ENCODE assay signal across 9 mouse cellular contexts in genomic region chr17:71783366-71783735, GRCm38 (mm10). TPM values are rescaled to one million over a fixed set of nuclear protein-coding genes. Genes with fewer than 3 reads are reported as not detected.
DNase-seq lines count a peak whose midpoint lies in the region; ATAC-seq and TF ChIP-seq lines count a peak whose summit lies in the region.
"Had no signal": no experiment of that assay in that cellular context is flagged by ENCODE, and none has a peak within 500 bp of the region (broad histone marks: within the 10 kb centered on the region; RNA-seq: fewer than 3 reads in every experiment).

No protein-coding gene starts in this region.

- H3K9ac ChIP-seq in lung, embryonic 15.5 days: 0 out of 2 replicates have a peak overlapping the region, but pooled peaks have one; percentile 53
- H3K9ac ChIP-seq in hindbrain, postnatal 0 days (replicated peaks; ENCODE audit: low read length): peak overlapping the region; percentile 91; the same call in 1 of the 2 replicates
- H3K9ac ChIP-seq in neural tube, embryonic 15.5 days (replicated peaks): peak overlapping the region; percentile 82
- H3K9ac ChIP-seq: liver, embryonic 14.5 days had no signal

- peak overlapping the region; percentile 77 for H3K4me2 ChIP-seq in lung, embryonic 15.5 days
- H3K4me2 ChIP-seq in hindbrain, postnatal 0 days (ENCODE audit: low read depth, low read length): peak overlapping the region; percentile 58
- H3K4me2 ChIP-seq in neural tube, embryonic 15.5 days: peak overlapping the region; percentile 76

- no peak overlapping the region for H3K27ac ChIP-seq in lung, embryonic 15.5 days
- peak overlapping the region; percentile 87; the same call in 1 of the 2 replicates for H3K27ac ChIP-seq in hindbrain, postnatal 0 days
- peak overlapping the region; percentile 83 for H3K27ac ChIP-seq in neural tube, embryonic 15.5 days (replicated peaks)
- H3K27ac ChIP-seq: liver, embryonic 14.5 days had no signal

- H3K27me3 ChIP-seq in lung, embryonic 15.5 days: peaks cover 15% of the 10 kb centered on the region
- H3K27me3 ChIP-seq in hindbrain, postnatal 0 days (ENCODE audit: insufficient read depth, low read length): no peaks in the 10 kb centered on the region
- no peaks in the 10 kb centered on the region for H3K27me3 ChIP-seq in neural tube, embryonic 15.5 days (replicated peaks)

- peaks cover 5% of the 10 kb centered on the region; the same call in 1 of the 2 replicates for H3K4me1 ChIP-seq in lung, embryonic 15.5 days
- peaks cover 4% of the 10 kb centered on the region; the same call in 1 of the 2 replicates for H3K4me1 ChIP-seq in hindbrain, postnatal 0 days (ENCODE audit: insufficient read depth, low read length)
- peaks cover 20% of the 10 kb centered on the region for H3K4me1 ChIP-seq in neural tube, embryonic 15.5 days

- no peaks in the 10 kb centered on the region for H3K9me3 ChIP-seq in lung, embryonic 15.5 days
- H3K9me3 ChIP-seq in hindbrain, postnatal 0 days (ENCODE audit: low read length): no peaks in the 10 kb centered on the region
- H3K9me3 ChIP-seq in neural tube, embryonic 15.5 days (replicated peaks): peaks cover 2% of the 10 kb centered on the region; the same call in 1 of the 2 replicates

- no peak for TF ChIP-seq CTCF in hindbrain, postnatal 0 days (IDR thresholded peaks at IDR 0.05; ENCODE audit: low read depth)

- no peak for ATAC-seq in lung, embryonic 15.5 days (ENCODE audit: borderline replicate concordance, extremely low read depth, low FRiP score, low TSS enrichment)
- ATAC-seq in hindbrain, postnatal 0 days: no peak
- no peak for ATAC-seq in neural tube, embryonic 15.5 days (ENCODE audit: low FRiP score)

- WGBS in lung, embryonic 15.5 days: 9% methylated on average over 10 of the region's 10 CpGs
- WGBS in hindbrain, postnatal 0 days: 2% methylated on average over 10 of the region's 10 CpGs
- WGBS in neural tube, embryonic 15.5 days: 10% methylated on average over 10 of the region's 10 CpGs

- peak; percentile 19 for DNase-seq in adrenal gland, postnatal 10 days
- DNase-seq in adrenal gland, adult 2 months: no peak
- no peak for DNase-seq in lung, postnatal 4 days
- peak; percentile 39 for DNase-seq in hindbrain, postnatal 0 days (ENCODE audit: low spot score)
- DNase-seq in left cerebral cortex, adult 8-10 months (ENCODE audit: low spot score in 2 of 2): no peak
- DNase-seq in right cerebral cortex, postnatal 10 days (ENCODE audit: low spot score in 2 of 2): no peak

- peak overlapping the region; percentile 58 for H3K4me3 ChIP-seq in lung, embryonic 15.5 days
- H3K4me3 ChIP-seq in hindbrain, postnatal 0 days (ENCODE audit: low read length): peak overlapping the region; percentile 76
- peak overlapping the region; percentile 86 for H3K4me3 ChIP-seq in neural tube, embryonic 15.5 days (replicated peaks)

- no peaks in the 10 kb centered on the region for H3K36me3 ChIP-seq in lung, embryonic 15.5 days
- H3K36me3 ChIP-seq in hindbrain, postnatal 0 days (ENCODE audit: insufficient read depth, low read length): no peaks in the 10 kb centered on the region
- H3K36me3 ChIP-seq in neural tube, embryonic 15.5 days: no peaks in the 10 kb centered on the region

RNA-seq across cellular contexts. Expression of gene Clip4, which starts 15.1 kb away (rescaled TPM):
- total RNA-seq in adrenal gland, postnatal 10 days (2021): 10 to 100 TPM; 13.9 to 24.7 TPM
- total RNA-seq in adrenal gland, adult 2 months (2021): 10 to 100 TPM; 14.1 to 28.6 TPM
- polyA plus RNA-seq in adrenal gland, adult 2 months (2012; rRNA removed): 3.0 and 3.7 TPM in 2 replicates
- 6.0 and 6.6 TPM in 2 replicates for polyA plus RNA-seq in lung, embryonic 15.5 days (2015; fragmentation: Nextera tagmentation; extraction: Ambion mirVana)
- total RNA-seq in hindbrain, postnatal 0 days (2014; rRNA removed): 10.1 and 12.5 TPM in 2 replicates
- 15.8 and 18.9 TPM in 2 replicates for polyA plus RNA-seq in hindbrain, postnatal 0 days (2015; fragmentation: Nextera tagmentation; extraction: Ambion mirVana)
- 18.1 and 19.3 TPM in 2 replicates for polyA plus RNA-seq in neural tube, embryonic 15.5 days (2015; fragmentation: Nextera tagmentation; extraction: Ambion mirVana)
- total RNA-seq in left cerebral cortex, adult 8-10 months (2022): 100 to 1,000 TPM in 2 of 4 experiments, 10 to 100 TPM in 2; 76.2 to 102 (median 95.2) TPM

RNA-seq across cellular contexts. Expression of gene Pcare, which starts 30.7 kb away (rescaled TPM):
- not detected for total RNA-seq in adrenal gland, postnatal 10 days (2021)
- not detected for total RNA-seq in adrenal gland, adult 2 months (2021)
- not detected in 2 replicates for polyA plus RNA-seq in adrenal gland, adult 2 months (2012; rRNA removed)
- polyA plus RNA-seq in lung, embryonic 15.5 days (2015; fragmentation: Nextera tagmentation; extraction: Ambion mirVana): not detected in 2 replicates
- total RNA-seq in hindbrain, postnatal 0 days (2014; rRNA removed): not detected in 2 replicates
- not detected in 2 replicates for polyA plus RNA-seq in hindbrain, postnatal 0 days (2015; fragmentation: Nextera tagmentation; extraction: Ambion mirVana)
- not detected in 2 replicates for polyA plus RNA-seq in neural tube, embryonic 15.5 days (2015; fragmentation: Nextera tagmentation; extraction: Ambion mirVana)
- total RNA-seq in left cerebral cortex, adult 8-10 months (2022): under 1 TPM; 0.26 to 0.51 (median 0.33) TPM

Comparison
In these comparisons a context has a peak if more than half of its experiments do, and no peak if none do; other contexts are left out.
1. DNase-seq: peak in adrenal gland, postnatal 10 days (single experiment) and hindbrain, postnatal 0 days (single experiment); none in adrenal gland, adult 2 months (single experiment), lung, postnatal 4 days (0 of 2), left cerebral cortex, adult 8-10 months (0 of 2) and right cerebral cortex, postnatal 10 days (0 of 2).
2. Peak in every context shown above with its lines, with median percentiles within 50 percentile points of each other: H3K4me2 ChIP-seq, H3K4me3 ChIP-seq and H3K9ac ChIP-seq.